Mouse (Mus musculus): ENCODE measurements around the gene Mapk14.

DNA sequence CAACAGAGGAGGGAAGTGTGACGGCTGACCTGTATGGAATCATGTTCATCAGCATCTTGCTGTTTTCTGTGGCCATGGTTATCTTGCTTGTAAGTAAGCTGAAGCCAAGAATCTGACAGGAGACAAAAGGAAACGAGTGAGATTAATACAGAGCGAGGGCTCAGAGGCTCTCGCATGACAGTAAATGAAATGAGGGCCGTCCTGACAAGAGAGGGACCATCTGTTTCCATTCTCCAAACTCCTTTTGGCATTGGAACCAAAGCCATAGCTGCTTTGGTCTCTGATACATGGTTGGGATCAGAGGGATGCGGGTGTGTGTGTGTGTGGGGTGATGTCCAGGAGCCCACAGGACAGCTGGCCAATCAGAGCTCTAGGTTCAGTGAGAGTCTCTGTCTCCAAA, 31.6 kb upstream of the Mapk14 start:
- TF ChIP-seq POLR2A (IDR thresholded peaks at IDR 0.05; ENCODE audit: insufficient read depth, low read length) (no peak), CTCF (IDR thresholded peaks at IDR 0.05; ENCODE audit: low read depth, low read length) (no peak), EP300 (IDR thresholded peaks at IDR 0.05; ENCODE audit: insufficient read depth, low read depth, low read length) (no peak)

All from ES-Bruce4 (cell line).